Mouse (Mus musculus) forebrain, embryonic 14.5 days (tissue): ENCODE data around the gene Cdadc1. TPM values are rescaled to one million over a fixed set of nuclear protein-coding genes. Genes with fewer than 3 reads are reported as not detected.

Source experiments
- ATAC-seq: fragments of 200-750 bp; cut with Nextera tagmentation; 2 replicates; pipeline ENCODE4 v1.8.0; 2017; ENCODE audit warnings: mild to moderate bottlenecking, moderate library complexity
- DNase-seq: peaks from one replicate; pipeline ENCODE4 v3.0.0-alpha.2; 2015; ENCODE audit warnings: low spot score
- H3K27ac ChIP-seq: fragments of 300-500 bp; sonication (generic); 2 replicates; pipeline ENCODE4 v1.5.1; 2014; ENCODE audit warnings: low read depth, mild to moderate bottlenecking, control low read depth, low read length, moderate library complexity
- H3K27me3 ChIP-seq: fragments of 300-500 bp; sonication (generic); replicated peaks from 2 replicates; pipeline ENCODE4 v1.6.1; 2014; ENCODE audit warnings: low read length, control low read depth, mixed read lengths; ENCODE audit not compliant: control insufficient read depth, insufficient read depth
- H3K36me3 ChIP-seq: fragments of 300-500 bp; sonication (generic); 2 replicates; pipeline ENCODE4 v1.6.1; 2014; ENCODE audit warnings: low read length, control low read depth; ENCODE audit not compliant: control insufficient read depth, insufficient read depth
- H3K4me1 ChIP-seq: fragments of 300-500 bp; sonication (generic); 2 replicates; pipeline ENCODE4 v1.6.1; 2014; ENCODE audit warnings: antibody characterized with exemption, low read length, control low read depth; ENCODE audit not compliant: control insufficient read depth, insufficient read depth
- H3K4me2 ChIP-seq: fragments of 300-500 bp; sonication (generic); 2 replicates; pipeline ENCODE4 v1.6.1; 2014; ENCODE audit warnings: mild to moderate bottlenecking, control low read depth, low read length
- H3K4me3 ChIP-seq: fragments of 300-500 bp; sonication (generic); 2 replicates; pipeline ENCODE4 v1.5.1; 2014; ENCODE audit warnings: low read depth, low read length, control low read depth
- H3K9ac ChIP-seq: fragments of 300-500 bp; sonication (generic); 2 replicates; pipeline ENCODE4 v1.6.1; 2014; ENCODE audit warnings: mild to moderate bottlenecking, low read length, control low read depth, moderate library complexity
- H3K9me3 ChIP-seq: fragments of 300-500 bp; sonication (generic); replicated peaks from 2 replicates; pipeline ENCODE4 v1.6.1; 2016; ENCODE audit warnings: low read length, control low read depth, mixed read lengths; ENCODE audit not compliant: control insufficient read depth
- WGBS: fragments of 180-500 bp; shearing (Covaris S2); extraction: QIAGEN DNeasy Blood & Tissue Kit; methylation state at CpG from one replicate; pipeline ENCODE4 v1.1.7; 2014; 5-methylcytosine and 5-hydroxymethylcytosine counted together
- polyA plus RNA-seq: library from polyadenylated mRNA; unstranded; fragments of >200 nt; fragmentation: Nextera tagmentation; extraction: Ambion mirVana; gene quantifications from 2 replicates; pipeline ENCODE4 v1.2.1, GENCODE M21; 2014

The Cdadc1 gene
- polyA plus RNA-seq, 1 experiment from 2014 or later: 33.0 TPM

DNA sequence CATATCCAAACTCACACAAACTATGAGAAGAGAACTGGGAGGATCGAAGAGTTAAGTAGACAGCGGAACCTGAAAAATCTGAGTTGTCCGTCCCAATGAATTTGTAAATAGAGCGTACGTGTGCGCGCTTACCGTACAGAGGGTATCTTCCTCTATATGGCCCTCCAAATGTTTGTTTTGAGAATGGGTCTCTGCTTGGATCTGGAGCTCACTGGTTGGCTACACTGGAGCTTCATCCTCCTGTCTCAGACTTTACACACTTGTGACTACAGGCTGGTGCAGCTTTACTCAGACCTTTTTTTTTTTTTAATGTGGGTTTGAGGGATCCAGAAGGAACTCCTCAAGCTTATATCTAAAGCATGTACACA, 485 bp upstream of the Cdadc1 start:
- no peaks in the 10 kb centered on the region for H3K27me3 ChIP-seq
- WGBS: 6% methylated on average over 8 of the region's 8 CpGs
- H3K4me2 ChIP-seq: peak overlapping the region; percentile 73
- H3K9me3 ChIP-seq: no peaks in the 10 kb centered on the region
- H3K9ac ChIP-seq: peak overlapping the region; percentile 81
- no peaks in the 10 kb centered on the region for H3K36me3 ChIP-seq
- peaks cover 10% of the 10 kb centered on the region for H3K4me1 ChIP-seq
- peak overlapping the region; percentile 82 for H3K4me3 ChIP-seq
- DNase-seq: no peak
- ATAC-seq: no peak; the same call in 1 of the 2 replicates
- H3K27ac ChIP-seq: peak overlapping the region; percentile 49

DNA sequence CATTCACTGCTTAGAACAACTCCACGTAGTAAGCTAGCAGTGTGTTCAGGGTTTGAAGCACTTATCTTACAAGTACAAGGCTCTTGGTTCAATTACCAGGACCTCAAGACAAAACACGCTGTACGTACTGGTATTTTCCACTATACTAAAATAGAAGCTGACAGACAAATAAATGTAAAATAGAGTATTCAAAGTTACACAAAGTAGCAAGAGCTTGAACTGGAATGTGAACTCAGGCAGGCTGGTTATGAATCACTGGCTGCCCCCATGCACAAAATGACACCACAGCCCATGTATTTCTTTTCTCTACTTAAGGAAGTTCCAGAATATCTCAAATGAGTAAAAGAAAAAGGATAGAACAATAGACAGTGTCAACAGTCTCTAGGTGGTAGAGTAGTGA, 2.8 kb downstream of the Cdadc1 start:
- peaks cover 6% of the 10 kb centered on the region; the same call in 1 of the 2 replicates for H3K36me3 ChIP-seq
- H3K27me3 ChIP-seq: no peaks in the 10 kb centered on the region
- no peak overlapping the region for H3K4me3 ChIP-seq
- WGBS: 83% methylated on average over 3 of the region's 3 CpGs
- H3K4me2 ChIP-seq: no peak overlapping the region
- ATAC-seq (no peak), DNase-seq (no peak)
- H3K27ac ChIP-seq: no peak overlapping the region
- no peaks in the 10 kb centered on the region for H3K9me3 ChIP-seq
- no peak overlapping the region for H3K9ac ChIP-seq
- peaks cover 10% of the 10 kb centered on the region for H3K4me1 ChIP-seq

DNA sequence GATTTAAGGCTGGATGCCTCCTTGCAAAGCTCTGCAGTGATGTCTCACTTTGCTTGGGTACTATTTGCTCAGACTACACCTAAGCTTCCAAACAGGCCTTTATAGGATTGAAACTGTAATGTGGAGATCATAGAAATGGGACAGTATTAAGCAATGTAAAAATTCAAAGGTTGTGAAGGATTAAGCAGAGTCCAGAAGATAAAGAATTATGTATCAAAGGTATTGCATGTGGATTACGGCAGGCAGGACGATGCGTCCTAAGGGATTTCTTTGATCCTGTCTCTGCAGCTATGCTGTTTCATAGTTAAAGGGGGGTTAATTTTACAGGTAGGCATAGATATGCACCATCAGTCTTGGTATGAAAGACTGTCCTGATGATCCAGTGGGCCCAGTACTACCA, 5.2 kb downstream of the Cdadc1 start:
- Histone ChIP-seq H3K4me3 (no peak overlapping the region), H3K27ac (no peak overlapping the region), H3K9me3 (no peaks in the 10 kb centered on the region), H3K4me1 (peaks cover 6% of the 10 kb centered on the region), H3K27me3 (no peaks in the 10 kb centered on the region), H3K9ac (no peak overlapping the region), H3K4me2 (no peak overlapping the region), H3K36me3 (peaks cover 26% of the 10 kb centered on the region)
- no peak for ATAC-seq
- WGBS: 94% methylated on average over 3 of the region's 3 CpGs
- DNase-seq: no peak

DNA sequence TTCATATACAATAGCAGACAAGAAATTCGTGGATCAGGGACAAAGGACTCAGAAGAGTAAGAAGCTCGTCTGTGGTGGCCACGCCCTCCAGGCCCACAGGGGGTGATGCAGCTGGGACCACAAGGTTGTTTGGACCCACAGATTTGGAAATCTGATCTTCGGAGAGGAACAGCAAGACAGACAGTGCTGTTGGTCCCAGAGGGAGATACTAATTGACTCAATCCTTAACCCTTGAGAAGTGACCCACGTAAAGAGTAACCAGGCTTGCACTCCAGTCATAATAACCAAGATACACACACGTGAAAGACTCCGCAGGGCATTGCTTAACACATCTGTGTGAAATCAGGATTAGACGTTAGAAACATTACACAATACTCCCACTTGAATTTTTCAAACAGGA, 5.9 kb downstream of the Cdadc1 start:
- ATAC-seq (no peak), DNase-seq (no peak)
- Histone ChIP-seq H3K9ac (no peak overlapping the region), H3K36me3 (peaks cover 26% of the 10 kb centered on the region), H3K27me3 (no peaks in the 10 kb centered on the region), H3K4me2 (no peak overlapping the region), H3K4me3 (no peak overlapping the region), H3K27ac (no peak overlapping the region), H3K9me3 (no peaks in the 10 kb centered on the region), H3K4me1 (peaks cover 3% of the 10 kb centered on the region; the same call in 1 of the 2 replicates)
- WGBS: 74% methylated on average over 8 of the region's 8 CpGs

DNA sequence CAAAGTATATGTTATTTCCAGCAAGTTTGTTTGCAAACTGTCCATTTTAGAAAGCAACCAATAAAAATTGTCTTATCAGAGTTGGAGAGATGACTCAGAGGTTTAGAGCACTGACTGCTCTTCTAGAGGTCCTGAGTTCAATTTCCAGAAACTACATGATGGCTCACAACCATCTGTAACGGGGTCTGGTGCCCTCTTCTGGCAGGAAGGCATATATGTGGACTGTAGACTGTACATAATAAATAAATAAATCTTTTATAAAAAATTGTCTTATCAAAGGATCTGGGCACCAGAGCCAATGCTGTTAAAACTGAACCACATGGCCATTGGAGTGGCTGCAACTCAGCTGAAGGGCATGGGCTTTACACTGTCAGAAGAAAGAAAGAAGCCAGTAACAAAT, 7.1 kb downstream of the Cdadc1 start:
- no peak for ATAC-seq
- no peaks in the 10 kb centered on the region for H3K27me3 ChIP-seq
- no peak overlapping the region for H3K4me2 ChIP-seq
- no peak overlapping the region for H3K4me3 ChIP-seq
- peaks cover 36% of the 10 kb centered on the region for H3K36me3 ChIP-seq
- DNase-seq: no peak
- no peak overlapping the region for H3K9ac ChIP-seq
- WGBS: 80% methylated on average over 1 of the region's 1 CpGs
- no peaks in the 10 kb centered on the region for H3K4me1 ChIP-seq
- no peaks in the 10 kb centered on the region for H3K9me3 ChIP-seq
- no peak overlapping the region for H3K27ac ChIP-seq

DNA sequence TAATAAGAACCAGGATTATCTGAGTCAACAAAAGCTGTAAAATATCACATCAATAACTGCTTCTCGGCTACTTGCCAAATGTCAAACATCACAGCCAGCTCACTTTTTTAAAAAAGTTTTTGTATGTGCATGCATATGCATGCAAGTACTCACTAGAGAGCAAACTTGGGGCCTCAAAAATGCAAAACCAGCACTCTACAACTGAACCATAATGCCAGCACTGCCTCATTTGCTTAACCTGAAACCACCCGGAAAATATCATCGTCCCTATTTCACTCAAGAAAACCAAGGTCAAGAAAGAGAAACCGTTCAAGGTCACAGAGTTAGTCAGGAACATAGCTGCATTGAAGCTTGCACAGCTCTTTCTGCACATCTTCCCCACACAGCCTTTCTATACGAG, 21.4 kb downstream of the Cdadc1 start:
- Histone ChIP-seq H3K36me3 (peaks cover 39% of the 10 kb centered on the region), H3K4me3 (no peak overlapping the region), H3K27ac (no peak overlapping the region), H3K9me3 (no peaks in the 10 kb centered on the region), H3K27me3 (no peaks in the 10 kb centered on the region), H3K4me1 (no peaks in the 10 kb centered on the region), H3K4me2 (no peak overlapping the region), H3K9ac (no peak overlapping the region)
- DNase-seq (no peak), ATAC-seq (no peak)
- WGBS: 94% methylated on average over 5 of the region's 5 CpGs

DNA sequence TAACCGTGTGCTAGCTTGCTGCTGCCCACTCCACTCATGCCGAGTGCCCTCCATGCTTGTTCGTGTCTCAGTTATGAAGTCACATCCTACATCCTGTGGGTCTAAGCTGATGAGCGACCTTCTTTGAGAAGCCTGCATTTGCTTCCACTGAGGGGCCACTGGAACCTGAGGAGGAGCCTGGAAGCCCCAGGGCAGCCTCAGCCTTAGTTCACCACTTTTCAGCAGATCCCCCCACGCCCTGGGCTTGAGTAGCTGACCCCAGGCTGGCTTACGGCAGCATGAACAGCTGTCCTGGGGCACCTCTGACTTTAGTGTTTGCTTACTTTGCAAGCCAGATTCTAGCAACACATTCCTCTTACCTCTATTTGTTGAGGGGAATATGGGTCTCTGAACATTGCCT, 31.0 kb downstream of the Cdadc1 start:
- WGBS: 93% methylated on average over 6 of the region's 6 CpGs
- H3K36me3 ChIP-seq: peaks cover 49% of the 10 kb centered on the region
- H3K9ac ChIP-seq: no peak overlapping the region
- H3K4me3 ChIP-seq: no peak overlapping the region
- DNase-seq (no peak), ATAC-seq (no peak)
- H3K27me3 ChIP-seq: no peaks in the 10 kb centered on the region
- H3K9me3 ChIP-seq: no peaks in the 10 kb centered on the region
- H3K4me1 ChIP-seq: no peaks in the 10 kb centered on the region
- H3K4me2 ChIP-seq: no peak overlapping the region
- no peak overlapping the region for H3K27ac ChIP-seq

DNA sequence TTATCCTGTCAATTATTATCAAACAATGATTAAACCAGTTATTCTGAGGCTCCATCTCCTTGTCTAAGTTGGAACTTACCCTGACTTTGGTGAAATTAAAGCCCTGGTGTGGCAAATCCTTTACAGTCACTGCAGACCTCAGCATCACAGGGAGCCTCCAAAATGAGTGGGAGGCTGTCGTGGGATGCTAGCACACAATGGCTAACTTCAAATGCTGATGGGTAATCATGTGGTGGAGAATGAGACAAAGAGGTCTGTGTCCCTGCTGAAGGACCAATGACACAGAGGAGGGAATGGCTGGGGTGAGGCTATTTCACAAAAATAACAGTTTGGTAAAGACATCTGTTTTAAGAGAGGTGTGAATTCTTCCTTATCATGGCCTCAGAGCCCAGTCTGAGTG, 39.9 kb downstream of the Cdadc1 start:
- Histone ChIP-seq H3K4me3 (no peak overlapping the region), H3K9ac (no peak overlapping the region), H3K4me2 (no peak overlapping the region), H3K9me3 (no peaks in the 10 kb centered on the region), H3K4me1 (no peaks in the 10 kb centered on the region), H3K27me3 (no peaks in the 10 kb centered on the region), H3K36me3 (no peaks in the 10 kb centered on the region), H3K27ac (no peak overlapping the region)
- DNase-seq: no peak
- no peak for ATAC-seq
- 25% methylated on average over 1 of the region's 1 CpGs for WGBS

DNA sequence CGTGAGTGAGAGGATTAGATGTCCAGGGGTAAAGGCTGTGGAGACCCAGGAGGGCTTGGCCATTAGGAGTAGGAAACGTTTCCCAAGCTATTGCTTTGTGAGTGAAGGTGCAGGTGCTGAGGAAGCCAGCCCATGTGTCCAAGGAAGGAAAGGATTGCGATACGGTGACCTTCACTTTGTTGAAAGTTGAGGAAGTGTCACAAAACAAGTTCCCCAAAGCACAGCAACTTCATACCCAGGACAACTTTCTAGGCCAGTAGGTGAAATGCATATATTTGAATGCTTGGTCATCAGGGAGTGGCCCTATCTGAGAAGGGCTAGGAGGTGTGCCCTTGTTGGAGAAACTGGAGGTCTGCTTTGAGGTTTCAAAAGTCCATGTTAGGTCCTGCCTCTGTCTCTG, 40.7 kb downstream of the Cdadc1 start:
- ATAC-seq: no peak
- Histone ChIP-seq H3K9ac (no peak overlapping the region), H3K36me3 (no peaks in the 10 kb centered on the region), H3K4me2 (no peak overlapping the region), H3K27me3 (no peaks in the 10 kb centered on the region), H3K9me3 (no peaks in the 10 kb centered on the region), H3K27ac (no peak overlapping the region), H3K4me3 (no peak overlapping the region), H3K4me1 (no peaks in the 10 kb centered on the region)
- no peak for DNase-seq
- 76% methylated on average over 4 of the region's 4 CpGs for WGBS
